Mouse (Mus musculus) frontal cortex, postnatal 10 days (tissue): ENCODE data around the gene Gm3045.
A peak's percentile ranks its signal among the peaks of the same experiment; 100 is the strongest.

Experiments used
- DNase-seq, 2 experiments: peaks; one replicate each; pipeline ENCODE4 v3.0.0; 2022; ENCODE audit warnings: low spot score in 2 of 2, mixed read lengths in 1 of 2

The Gm3045 gene

GRCm38 (mm10) chr13:56426365-56426764 is at the start of gene Gm3045:
TSS of gene Gm3045 (plus strand) at chr13:56426594.
- DNase-seq: no peak

- no peak for DNase-seq
These were observed 45.3 kb upstream of the Gm3045 start for GRCm38 (mm10) chr13:56380855-56381685.

- no peak for DNase-seq
These were observed 43.0 kb upstream of the Gm3045 start for GRCm38 (mm10) chr13:56383406-56383805.

DNA sequence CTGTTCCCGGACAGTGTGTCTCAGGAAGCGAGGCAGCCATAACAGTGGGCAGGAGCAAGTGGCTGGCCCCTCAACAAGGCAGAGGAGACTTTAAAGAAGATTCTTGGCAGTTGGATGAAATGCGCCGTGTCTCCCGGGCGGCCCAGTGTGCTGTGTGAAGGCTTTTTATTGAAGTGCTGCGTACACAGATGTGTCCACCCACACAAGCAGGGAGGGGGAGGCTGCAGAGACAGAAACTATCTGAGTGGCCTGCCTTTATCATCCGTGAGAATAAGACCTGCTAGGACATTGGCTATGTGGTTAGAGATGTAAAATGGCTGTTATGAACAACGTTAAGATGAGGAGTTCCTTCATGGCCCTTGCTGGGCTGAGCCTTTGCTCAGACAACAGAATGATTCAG is 40.0 kb upstream of the Gm3045 start:
- DNase-seq: no peak

GRCm38 (mm10) chr13:56387374-56387773 is 39.0 kb upstream of the Gm3045 start:
- no peak for DNase-seq

- DNase-seq: no peak
These were observed 38.4 kb upstream of the Gm3045 start for GRCm38 (mm10) chr13:56388042-56388441.

DNA sequence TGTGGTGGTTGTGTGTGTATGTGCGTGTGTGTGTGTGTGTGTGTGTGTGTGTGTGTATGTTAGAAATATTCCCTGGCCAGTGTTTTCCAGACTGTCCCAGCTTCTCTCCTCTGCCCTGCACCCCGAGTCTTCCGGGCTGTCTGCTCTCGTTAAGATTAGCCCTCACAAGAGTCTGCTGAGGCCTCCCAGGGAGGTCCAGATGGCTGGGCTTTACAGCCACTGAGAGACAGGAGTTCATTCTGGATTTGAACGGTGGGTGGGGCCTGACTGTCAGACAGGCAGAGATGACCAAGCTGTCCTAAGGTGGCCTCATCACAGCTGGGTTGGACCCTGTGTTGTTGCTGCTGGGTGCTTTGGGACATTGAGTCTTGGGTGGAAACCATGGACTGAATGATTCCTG is 28.8 kb upstream of the Gm3045 start:
- no peak for DNase-seq

- no peak for DNase-seq
These were observed 25.2 kb upstream of the Gm3045 start for GRCm38 (mm10) chr13:56401186-56401585.

DNA sequence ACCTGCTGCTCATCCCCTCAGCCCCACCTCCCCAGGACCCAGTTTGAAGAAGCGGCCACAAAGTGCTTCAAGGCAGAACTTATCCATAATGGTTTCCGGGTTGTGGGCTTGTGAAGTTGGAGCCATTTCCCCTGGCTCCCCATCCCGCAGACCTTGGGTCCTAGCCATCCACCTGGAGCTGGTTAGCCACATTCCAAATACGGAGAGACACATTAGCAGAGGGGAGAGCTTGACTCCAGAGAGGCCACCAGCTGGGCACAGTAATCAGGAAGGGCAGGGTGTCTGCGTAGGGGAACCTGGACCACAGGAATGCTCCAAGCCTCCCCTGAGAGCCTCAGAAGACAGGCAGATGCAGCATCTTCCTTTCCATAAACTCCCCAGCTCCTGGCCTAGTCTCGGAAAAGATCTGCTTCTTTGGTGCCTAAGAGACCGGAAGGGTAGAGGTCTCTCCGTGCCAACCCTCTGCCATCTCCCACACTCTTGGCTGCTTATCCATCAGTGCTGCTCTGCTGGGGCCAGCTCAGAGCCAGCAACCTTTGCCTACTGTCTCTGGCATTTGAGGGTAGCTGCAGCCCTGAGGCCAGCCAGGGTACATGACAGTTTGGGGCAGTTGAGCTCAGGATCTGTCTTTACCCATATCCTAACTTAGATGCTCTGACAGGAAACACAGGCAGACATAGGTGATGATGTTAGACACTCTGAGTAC is 22.9 kb upstream of the Gm3045 start:
- no peak for DNase-seq

DNA sequence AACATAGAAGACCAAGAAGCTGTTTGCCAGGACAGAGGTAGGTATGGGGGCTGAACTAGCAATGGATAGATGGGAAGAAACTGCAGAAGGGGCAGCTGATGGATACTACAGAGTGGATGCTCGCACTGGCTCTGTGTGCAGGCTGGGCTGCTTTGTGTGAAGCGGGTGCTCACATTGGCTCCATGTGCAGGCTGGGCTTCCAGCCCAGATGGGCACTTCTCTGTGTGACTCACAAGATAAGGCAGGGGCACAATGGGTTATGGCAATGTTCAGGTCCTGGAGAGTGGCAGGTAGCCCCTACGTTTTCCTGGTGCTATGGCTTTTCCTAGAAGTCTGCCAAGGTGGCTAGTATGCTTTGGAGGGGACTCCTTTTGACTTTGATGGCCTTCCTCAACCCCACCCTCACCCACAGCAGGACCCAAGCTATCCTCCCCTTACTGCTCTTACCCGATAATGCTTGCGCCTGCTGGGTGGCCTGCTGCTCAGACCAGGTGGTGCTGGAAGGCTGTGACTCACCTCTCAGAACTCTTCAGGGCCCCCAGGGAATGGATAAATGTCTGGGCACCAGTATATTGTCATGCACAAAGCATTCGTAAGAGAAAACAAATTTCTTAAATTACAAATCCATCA is 21.8 kb upstream of the Gm3045 start:
- no peak for DNase-seq

DNA sequence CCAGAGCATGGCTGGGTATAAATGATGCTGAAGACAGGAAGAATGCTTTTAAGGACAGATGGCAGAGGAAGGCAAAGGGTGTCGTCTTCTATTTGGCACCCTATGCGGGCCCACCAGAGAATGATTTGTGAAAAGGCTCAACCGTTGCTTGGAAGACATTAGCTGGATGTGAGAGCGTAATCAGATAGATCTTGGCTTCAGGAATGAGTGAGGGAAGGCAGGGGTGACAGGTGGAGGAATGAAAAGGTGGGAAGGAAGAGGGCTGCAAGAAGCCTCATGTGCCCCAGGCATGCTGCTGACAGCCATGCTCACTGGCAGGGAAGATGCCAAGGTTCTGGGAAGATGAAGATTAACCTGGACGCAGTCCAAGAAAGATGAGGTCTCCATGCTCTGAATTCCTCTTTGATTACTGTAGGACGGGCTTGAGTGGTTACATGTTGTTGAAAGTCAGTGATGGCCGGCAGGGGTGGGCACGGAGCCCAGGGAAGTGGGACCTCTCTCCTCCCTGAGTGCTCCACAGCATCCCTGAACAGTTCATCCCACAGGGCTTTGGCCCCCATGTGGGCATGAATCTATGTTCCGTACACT is 14.0 kb upstream of the Gm3045 start:
- no peak for DNase-seq

- DNase-seq: no peak
These were observed 7.5 kb upstream of the Gm3045 start for GRCm38 (mm10) chr13:56418685-56419483.

DNA sequence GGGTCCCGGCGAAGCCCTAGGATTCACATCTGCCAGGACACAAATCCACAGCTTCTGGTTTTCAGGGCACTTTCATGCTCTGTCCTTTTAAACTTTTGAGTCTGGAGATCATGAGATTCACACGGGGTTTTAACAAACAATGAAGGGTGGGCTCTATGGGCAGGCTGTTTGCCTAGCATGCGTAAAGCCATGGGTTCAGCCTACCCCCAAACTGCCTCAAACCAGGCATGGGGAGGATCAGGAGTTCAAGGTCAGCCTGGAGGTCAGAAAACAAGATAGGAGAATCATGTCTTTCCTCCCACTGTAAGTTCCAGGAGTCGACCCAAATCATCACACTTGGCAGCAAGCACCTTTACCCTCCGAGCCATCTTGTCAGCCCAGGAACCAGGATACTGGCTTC is 6.9 kb upstream of the Gm3045 start:
- DNase-seq: no peak

DNA sequence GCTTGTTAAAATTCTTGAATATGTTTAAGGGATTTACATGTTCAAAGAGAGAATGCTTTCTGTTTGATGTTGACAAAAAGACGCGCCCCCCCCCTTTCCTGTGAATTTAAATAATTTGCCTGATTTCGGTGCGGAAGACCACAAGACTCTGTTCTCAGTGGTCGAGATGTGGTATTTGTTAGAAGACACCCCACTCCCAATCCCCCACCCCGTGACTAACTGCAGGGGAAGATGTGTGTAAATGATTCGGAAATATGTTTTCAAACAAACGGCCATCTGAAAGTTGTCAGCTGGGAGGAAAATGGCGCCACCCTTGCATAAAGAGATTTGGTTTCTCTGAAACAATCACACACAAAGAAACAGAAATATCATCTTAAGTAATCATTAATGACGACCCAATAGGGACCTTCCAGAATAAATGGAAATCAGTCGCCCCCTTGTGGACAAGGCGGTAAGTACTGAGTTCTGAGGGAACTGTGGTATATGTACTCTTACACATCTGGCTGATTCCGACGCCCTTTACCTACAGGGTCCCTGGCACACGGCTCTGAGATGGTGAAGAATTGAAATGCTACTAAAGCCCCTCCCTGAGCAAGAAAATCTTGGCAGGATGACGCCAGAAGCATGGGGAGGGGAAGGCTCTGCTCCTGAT is 4.2 kb upstream of the Gm3045 start:
- DNase-seq: peak; percentile 39 to 75

- no peak for DNase-seq
These were observed 463 bp upstream of the Gm3045 start for GRCm38 (mm10) chr13:56425931-56426330.

DNA sequence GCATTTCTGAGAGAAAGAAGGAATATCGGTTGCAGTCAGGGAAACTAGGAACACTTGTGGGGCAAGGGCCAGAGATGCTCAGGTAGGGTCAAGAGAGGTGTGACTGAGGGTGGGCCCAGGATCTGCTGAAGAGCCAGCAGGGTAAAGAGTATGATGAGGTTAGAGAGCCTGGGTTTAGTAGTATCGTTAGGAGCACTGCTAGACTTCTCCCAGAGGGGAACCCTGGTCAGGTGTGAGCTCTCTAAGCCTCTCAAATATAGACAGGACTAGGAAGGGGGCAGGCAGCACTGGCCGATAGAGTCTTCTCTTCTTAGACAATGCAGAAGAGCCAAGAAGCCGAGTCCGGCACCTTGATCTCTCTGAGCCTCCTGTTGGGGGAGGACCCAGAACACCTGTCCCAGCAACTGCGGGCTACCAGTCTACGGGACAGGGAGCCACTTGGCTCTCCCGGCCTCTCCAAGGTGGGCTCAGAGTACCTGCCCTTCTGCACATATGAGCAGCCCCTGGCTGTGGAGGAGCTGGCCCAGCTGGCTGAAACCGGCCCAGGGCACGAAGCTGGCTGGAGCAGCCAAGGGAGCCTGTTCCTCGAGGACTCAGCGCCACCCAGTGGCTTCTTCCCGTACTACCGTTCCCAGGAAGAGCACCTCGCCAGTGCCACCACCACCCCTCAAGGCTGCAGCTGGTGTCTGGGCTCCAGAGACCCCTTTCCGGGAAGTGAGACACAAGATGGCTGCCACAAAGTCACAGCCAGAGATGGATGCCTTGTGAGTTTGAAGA is 2.5 kb downstream of the Gm3045 start:
- DNase-seq: peak; percentile 32 to 74

DNA sequence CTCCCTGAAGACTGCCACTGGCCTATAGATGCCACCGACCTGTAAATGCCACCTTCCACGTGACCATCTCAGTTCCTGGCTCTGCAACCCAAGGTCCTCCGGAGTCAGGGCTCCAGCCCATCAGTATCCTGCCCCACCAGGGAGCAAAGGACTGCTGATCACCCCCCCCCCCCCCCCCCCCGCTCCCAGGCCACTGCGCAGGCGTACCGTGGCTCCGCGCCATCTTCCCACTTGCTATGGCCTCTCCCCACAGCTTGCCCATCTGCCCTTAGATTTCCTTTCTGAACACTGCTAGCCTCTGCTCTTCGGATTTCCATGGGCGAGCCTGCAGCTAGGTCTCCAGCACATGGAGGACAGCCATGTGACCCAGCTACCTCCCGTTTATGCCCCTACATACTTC is 6.1 kb downstream of the Gm3045 start:
- DNase-seq: no peak

DNA sequence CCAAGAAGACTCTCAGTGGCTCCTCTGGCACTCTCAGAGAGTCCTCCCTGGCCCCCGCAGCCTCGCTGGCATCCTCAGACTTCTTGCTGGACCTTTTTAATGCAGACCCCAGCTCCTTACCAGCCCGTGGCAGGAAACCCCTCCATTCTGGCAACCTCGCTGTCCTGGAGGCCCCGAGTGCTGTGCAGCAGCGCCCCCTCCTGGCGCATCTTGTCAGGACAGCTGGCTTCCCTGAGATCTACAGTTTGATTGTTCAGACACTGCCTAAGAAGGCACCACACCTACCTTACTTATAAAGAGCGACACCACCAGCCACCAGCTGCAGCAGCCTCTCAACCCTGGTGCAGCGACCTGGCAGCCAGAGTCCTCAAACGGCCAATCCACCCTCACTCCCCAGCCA is 7.1 kb downstream of the Gm3045 start:
- peak; percentile 41 to 62 for DNase-seq

DNA sequence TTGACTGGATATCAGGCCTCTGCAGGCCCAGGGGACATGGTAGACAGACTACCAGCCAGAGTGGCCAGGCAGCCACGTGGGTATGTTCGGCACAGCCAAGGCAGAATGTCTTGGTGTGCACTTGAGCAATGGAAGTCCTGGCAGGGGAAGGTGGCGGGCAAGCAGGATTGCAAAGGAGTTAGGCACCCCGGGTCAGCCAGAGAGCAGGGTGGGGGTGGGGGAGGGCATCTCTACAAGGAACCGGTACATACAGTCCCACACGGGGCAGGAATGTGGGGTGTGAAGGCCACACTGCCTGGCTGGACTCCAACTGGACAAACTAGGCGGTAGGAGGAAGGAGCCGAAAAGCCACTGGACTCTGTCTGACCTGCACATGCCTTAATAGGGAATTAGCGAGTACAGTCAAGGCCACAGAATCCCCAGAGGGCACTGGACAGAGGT is 7.9 kb downstream of the Gm3045 start:
- DNase-seq: no peak

- no peak for DNase-seq
These were observed 9.4 kb downstream of the Gm3045 start for GRCm38 (mm10) chr13:56435615-56436287.
